In genomic region chr3:51092079-51093028, GRCm38 (mm10) we compare ENCODE assay signal across 16 mouse cellular contexts.
DNase-seq lines count a peak whose midpoint lies in the region; ATAC-seq and TF ChIP-seq lines count a peak whose summit lies in the region.
"Had no signal": no experiment of that assay in that cellular context is flagged by ENCODE, and none has a peak within 500 bp of the region (broad histone marks: within the 10 kb centered on the region; RNA-seq: fewer than 3 reads in every experiment).

No protein-coding gene starts in this region.

- no peaks in the 10 kb centered on the region for H3K79me2 ChIP-seq in myocyte (ENCODE audit: control insufficient read depth, insufficient read depth)

- H3K4me1 ChIP-seq in lung, embryonic 15.5 days = peaks cover 16% of the 10 kb centered on the region
- H3K4me1 ChIP-seq in hindbrain, embryonic 12.5 days = peaks cover 30% of the 10 kb centered on the region
- H3K4me1 ChIP-seq: heart, embryonic 15.5 days; liver, embryonic 15.5 days; megakaryocyte, embryonic 14.5 days had no signal

- H3K4me2 ChIP-seq in lung, embryonic 15.5 days = no peak overlapping the region
- H3K4me2 ChIP-seq in myocyte (ENCODE audit: low read depth) = peak overlapping the region; percentile 55
- no peak overlapping the region for H3K4me2 ChIP-seq in hindbrain, embryonic 12.5 days (replicated peaks)
- H3K4me2 ChIP-seq: heart, embryonic 15.5 days; liver, embryonic 15.5 days; midbrain, embryonic 15.5 days; stomach, embryonic 15.5 days had no signal

- no peak overlapping the region for H3ac ChIP-seq in myocyte (ENCODE audit: control insufficient read depth, insufficient read length)

- H3K9me3 ChIP-seq in lung, embryonic 15.5 days = no peaks in the 10 kb centered on the region
- H3K9me3 ChIP-seq in hindbrain, embryonic 12.5 days (replicated peaks) = no peaks in the 10 kb centered on the region
- H3K9me3 ChIP-seq: heart, embryonic 15.5 days; liver, embryonic 15.5 days; megakaryocyte, embryonic 14.5 days; midbrain, embryonic 15.5 days; stomach, embryonic 15.5 days had no signal

- H3K27ac ChIP-seq in lung, embryonic 15.5 days = no peak overlapping the region
- H3K27ac ChIP-seq in hindbrain, embryonic 12.5 days = no peak overlapping the region
- H3K27ac ChIP-seq: heart, embryonic 15.5 days; liver, embryonic 15.5 days; midbrain, embryonic 15.5 days; stomach, embryonic 15.5 days had no signal

- no peaks in the 10 kb centered on the region for H3K36me3 ChIP-seq in lung, embryonic 15.5 days
- no peaks in the 10 kb centered on the region for H3K36me3 ChIP-seq in myocyte (ENCODE audit: control insufficient read depth, insufficient read depth)
- H3K36me3 ChIP-seq in hindbrain, embryonic 12.5 days = no peaks in the 10 kb centered on the region
- H3K36me3 ChIP-seq: heart, embryonic 15.5 days; liver, embryonic 15.5 days; midbrain, embryonic 15.5 days; stomach, embryonic 15.5 days had no signal

- WGBS in lung, embryonic 15.5 days = 38% methylated on average over 12 of the region's 12 CpGs
- 78% methylated on average over 12 of the region's 12 CpGs for WGBS in hindbrain, embryonic 12.5 days

- no peaks in the 10 kb centered on the region for H3K27me3 ChIP-seq in lung, embryonic 15.5 days
- H3K27me3 ChIP-seq in myocyte (ENCODE audit: control insufficient read depth, insufficient read depth, insufficient read length) = no peaks in the 10 kb centered on the region
- no peaks in the 10 kb centered on the region for H3K27me3 ChIP-seq in hindbrain, embryonic 12.5 days
- H3K27me3 ChIP-seq: heart, embryonic 15.5 days; liver, embryonic 15.5 days; megakaryocyte, embryonic 14.5 days; midbrain, embryonic 15.5 days; stomach, embryonic 15.5 days had no signal

- no peak for TF ChIP-seq POLR2A in myocyte (IDR thresholded peaks at IDR 0.05; ENCODE audit: insufficient read length, low read depth)

- no peak overlapping the region for H3K4me3 ChIP-seq in lung, embryonic 15.5 days
- H3K4me3 ChIP-seq in myocyte = no peak overlapping the region
- H3K4me3 ChIP-seq in hindbrain, embryonic 12.5 days = no peak overlapping the region
- H3K4me3 ChIP-seq: heart, embryonic 15.5 days; liver, embryonic 15.5 days; megakaryocyte, embryonic 14.5 days; midbrain, embryonic 15.5 days; stomach, embryonic 15.5 days had no signal

- no peak for DNase-seq in frontal cortex, postnatal 10 days (ENCODE audit: low spot score in 2 of 2)
- no peak for DNase-seq in lung, postnatal 4 days
- peak; percentile 32 for DNase-seq in 416B (ENCODE audit: low read depth)
- DNase-seq in cerebellum, adult 11 months = no peak
- DNase-seq: cerebellum, adult 9-11 months; forebrain, postnatal 0 days; kidney, postnatal 25 days had no signal

- peak; percentile 22; the same call in 1 of the 2 replicates for ATAC-seq in frontal cortex, adult (ENCODE audit: low TSS enrichment)
- ATAC-seq in lung, embryonic 15.5 days (ENCODE audit: borderline replicate concordance, extremely low read depth, low FRiP score, low TSS enrichment) = peak; percentile 52; the same call in 1 of the 2 replicates
- ATAC-seq in hindbrain, embryonic 12.5 days (ENCODE audit: low FRiP score) = no peak
- ATAC-seq: forebrain, postnatal 0 days; midbrain, embryonic 15.5 days had no signal

- no peak overlapping the region for H3K9ac ChIP-seq in lung, embryonic 15.5 days
- H3K9ac ChIP-seq in hindbrain, embryonic 12.5 days = no peak overlapping the region
- H3K9ac ChIP-seq: forebrain, postnatal 0 days; heart, embryonic 15.5 days; liver, embryonic 15.5 days; midbrain, embryonic 15.5 days; stomach, embryonic 15.5 days had no signal

TF ChIP-seq in myocyte, 11 proteins besides CTCF, POLR2A, EP300 and RAD21:
- TF ChIP-seq E2F4 (IDR thresholded peaks at IDR 0.05; ENCODE audit: insufficient read depth) = no peak
- TF ChIP-seq TCF12 (IDR thresholded peaks at IDR 0.05; ENCODE audit: insufficient read depth, poor library complexity, severe bottlenecking) = peak; percentile 69
- no peak for TF ChIP-seq SRF (IDR thresholded peaks at IDR 0.05; ENCODE audit: control insufficient read depth, insufficient read length, low read depth)
- peak; percentile 48 for TF ChIP-seq TCF3 (IDR thresholded peaks at IDR 0.05; ENCODE audit: insufficient read length, low read depth)
- no peak for TF ChIP-seq POLR2AphosphoS2 (IDR thresholded peaks at IDR 0.05; ENCODE audit: insufficient read length, low read depth)
- 0 out of 2 replicates have a peak, but pooled peaks have one; percentile 22 for TF ChIP-seq CEBPB (IDR thresholded peaks at IDR 0.05; ENCODE audit: insufficient read depth, poor library complexity, severe bottlenecking)
- TF ChIP-seq MYOD1 (IDR thresholded peaks at IDR 0.05; ENCODE audit: control insufficient read depth in 1 of 3, insufficient read length in 2 of 3, low read depth in 2 of 3) = peak in 2 of 3 experiments; percentile 70 to 87
- no peak for TF ChIP-seq MAX (IDR thresholded peaks at IDR 0.05; ENCODE audit: low read depth)
- no peak for TF ChIP-seq REST (IDR thresholded peaks at IDR 0.05; ENCODE audit: insufficient read depth, insufficient read length)
- no peak for TF ChIP-seq USF1 (IDR thresholded peaks at IDR 0.05; ENCODE audit: low read depth)
- peak in 2 of 3 experiments; percentile 56 to 87 for TF ChIP-seq MYOG (IDR thresholded peaks at IDR 0.05; ENCODE audit: control insufficient read depth in 1 of 3, insufficient read depth in 1 of 3, insufficient read length in 2 of 3, low read depth in 2 of 3)
